Mouse (Mus musculus): ENCODE data around the gene Tsc22d2. TPM values are rescaled to one million over a fixed set of nuclear protein-coding genes. Genes with fewer than 3 reads are reported as not detected.

The Tsc22d2 gene
- polyA plus RNA-seq, 1 experiment from 2014 or later, result 14.3 TPM

GRCm38 (mm10) chr3:58513483-58513882, 99.0 kb downstream of the Tsc22d2 start:
- H3K4me3 ChIP-seq (ENCODE audit: low read depth, low read length), result no peak overlapping the region
- 90% methylated on average over 4 of the region's 4 CpGs for WGBS
- H3K27me3 ChIP-seq (ENCODE audit: control insufficient read depth, insufficient read depth, low read length), result no peaks in the 10 kb centered on the region
- DNase-seq (ENCODE audit: low spot score) (no peak), ATAC-seq (ENCODE audit: insufficient number of reproducible peaks, low FRiP score, low TSS enrichment, low read depth) (no peak)
- H3K9me3 ChIP-seq (ENCODE audit: control insufficient read depth, low read length), result no peaks in the 10 kb centered on the region
- no peaks in the 10 kb centered on the region for H3K36me3 ChIP-seq (ENCODE audit: control insufficient read depth, insufficient read depth, low read length)
- no peak overlapping the region for H3K9ac ChIP-seq (ENCODE audit: low read length)
- H3K4me1 ChIP-seq (ENCODE audit: control insufficient read depth, insufficient read depth, low read length), result no peaks in the 10 kb centered on the region
- H3K27ac ChIP-seq (replicated peaks; ENCODE audit: low read depth, low read length), result no peak overlapping the region
- no peak overlapping the region for H3K4me2 ChIP-seq (ENCODE audit: low read depth, severe bottlenecking)

DNA sequence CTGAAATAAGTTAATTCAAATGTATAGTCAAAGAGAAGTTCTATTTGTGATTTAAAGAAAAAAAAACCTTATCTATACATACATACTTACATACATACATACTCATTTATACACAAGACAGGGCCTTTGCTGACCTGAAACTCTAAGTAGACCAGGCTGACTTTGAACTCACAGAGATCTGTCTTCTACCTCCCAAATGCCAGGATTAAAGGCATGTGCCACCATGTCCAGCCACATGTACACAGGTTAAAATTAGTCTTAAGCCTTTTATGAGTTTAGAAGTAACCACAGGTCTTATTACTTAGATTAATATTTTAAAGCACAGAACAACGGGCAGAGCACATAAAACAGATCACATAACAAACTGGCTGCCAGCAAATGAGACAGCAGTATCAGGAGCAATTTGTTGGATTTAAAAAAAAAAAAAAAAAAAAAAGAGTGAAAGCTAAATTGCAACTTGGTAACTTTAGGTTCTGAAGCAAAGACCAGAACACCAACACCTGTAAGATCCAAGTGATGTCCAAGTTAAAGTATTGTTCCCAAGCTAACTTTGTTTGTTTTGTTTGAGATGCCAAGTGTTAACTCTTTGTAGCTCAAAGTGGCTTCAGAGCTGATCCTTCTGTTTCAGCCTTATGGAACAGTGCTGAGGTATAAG, 101.6 kb downstream of the Tsc22d2 start:
- 53% methylated on average over 1 of the region's 1 CpGs for WGBS
- no peak for ATAC-seq (ENCODE audit: insufficient number of reproducible peaks, low FRiP score, low TSS enrichment, low read depth)
- DNase-seq (ENCODE audit: low spot score), result no peak

More for the DNA sequence above, 101.6 kb downstream of the Tsc22d2 start:
- Histone ChIP-seq H3K4me1 (ENCODE audit: control insufficient read depth, insufficient read depth, low read length) (no peaks in the 10 kb centered on the region), H3K4me2 (ENCODE audit: low read depth, severe bottlenecking) (no peak overlapping the region), H3K36me3 (ENCODE audit: control insufficient read depth, insufficient read depth, low read length) (0 out of 2 replicates have a peak, but pooled peaks cover 4% of the 10 kb centered on the region), H3K27me3 (ENCODE audit: control insufficient read depth, insufficient read depth, low read length) (no peaks in the 10 kb centered on the region), H3K27ac (replicated peaks; ENCODE audit: low read depth, low read length) (no peak overlapping the region), H3K4me3 (ENCODE audit: low read depth, low read length) (no peak overlapping the region), H3K9ac (ENCODE audit: low read length) (no peak overlapping the region), H3K9me3 (ENCODE audit: control insufficient read depth, low read length) (no peaks in the 10 kb centered on the region)

Other genes with a start within 250 kb of the Tsc22d2 start
- gene Eif2a, start 111.1 kb downstream of the Tsc22d2 start, polyA plus RNA-seq (2014; fragmentation: Nextera tagmentation; extraction: Ambion mirVana), result 63.2 and 66.3 TPM in 2 replicates
- 165 and 176 TPM in 2 replicates for gene Serp1, start 111.2 kb downstream of the Tsc22d2 start, polyA plus RNA-seq (2014; fragmentation: Nextera tagmentation; extraction: Ambion mirVana)
- 20.1 and 21.0 TPM in 2 replicates for gene Selenot, start 161.9 kb downstream of the Tsc22d2 start, polyA plus RNA-seq (2014; fragmentation: Nextera tagmentation; extraction: Ambion mirVana)
- 0.08 TPM in 1 of 2 replicates, not detected in the other for gene Erich6, start 222.5 kb downstream of the Tsc22d2 start, polyA plus RNA-seq (2014; fragmentation: Nextera tagmentation; extraction: Ambion mirVana)